Mouse (Mus musculus) G1E-ER4 (cell line): ENCODE results near the gene Ate1. TPM values are rescaled to one million over a fixed set of nuclear protein-coding genes. Genes with fewer than 3 reads are reported as not detected.

Source experiments
- GATA1 ChIP-seq: IDR thresholded peaks from one replicate; pipeline ENCODE4 v1.8.0; 2012; ENCODE audit warnings: low read length, inconsistent platforms
- polyA plus RNA-seq: library from polyadenylated mRNA; stranded (reverse); fragments of >175 nt; gene quantifications from 2 replicates; pipeline ENCODE4 v1.2.3, GENCODE M21; 2012

The Ate1 gene
- polyA plus RNA-seq, 1 experiment: 4.0 TPM

GRCm38 (mm10) chr7:130537068-130537467, 16.9 kb upstream of the Ate1 start:
- no peak for TF ChIP-seq GATA1

- TF ChIP-seq GATA1: no peak
Observed at GRCm38 (mm10) chr7:130535174-130535573, 15.0 kb upstream of the Ate1 start.

GRCm38 (mm10) chr7:130533316-130534260, 13.4 kb upstream of the Ate1 start:
- no peak for TF ChIP-seq GATA1

GRCm38 (mm10) chr7:130527306-130527705, 7.1 kb upstream of the Ate1 start:
- no peak for TF ChIP-seq GATA1

- TF ChIP-seq GATA1: no peak
Observed at GRCm38 (mm10) chr7:130523451-130523850, 3.3 kb upstream of the Ate1 start.

- no peak for TF ChIP-seq GATA1
Observed at GRCm38 (mm10) chr7:130520812-130521422, 748 bp upstream of the Ate1 start.

- TF ChIP-seq GATA1: no peak
Observed at GRCm38 (mm10) chr7:130519096-130520048, 797 bp downstream of the Ate1 start.

- no peak for TF ChIP-seq GATA1
Observed at GRCm38 (mm10) chr7:130518213-130519095, 1.7 kb downstream of the Ate1 start.

GRCm38 (mm10) chr7:130510243-130510642, 9.9 kb downstream of the Ate1 start:
- no peak for TF ChIP-seq GATA1

- no peak for TF ChIP-seq GATA1
Observed at GRCm38 (mm10) chr7:130503006-130503405, 17.2 kb downstream of the Ate1 start.

- TF ChIP-seq GATA1: no peak
Observed at GRCm38 (mm10) chr7:130501499-130501898, 18.7 kb downstream of the Ate1 start.

- TF ChIP-seq GATA1: no peak
Observed at GRCm38 (mm10) chr7:130493346-130493745, 26.8 kb downstream of the Ate1 start.

- no peak for TF ChIP-seq GATA1
Observed at GRCm38 (mm10) chr7:130492026-130492425, 28.1 kb downstream of the Ate1 start.

- TF ChIP-seq GATA1: no peak
Observed at GRCm38 (mm10) chr7:130475970-130476369, 44.2 kb downstream of the Ate1 start.

- no peak for TF ChIP-seq GATA1
Observed at GRCm38 (mm10) chr7:130473881-130474280, 46.3 kb downstream of the Ate1 start.
